Mouse (Mus musculus) G1E-ER4 (cell line): ENCODE measurements around the gene Fat1. TPM values are rescaled to one million over a fixed set of nuclear protein-coding genes. Genes with fewer than 3 reads are reported as not detected.

Source experiments
- GATA1 ChIP-seq: IDR thresholded peaks from one replicate; pipeline ENCODE4 v1.8.0; 2012; ENCODE audit warnings: low read length, inconsistent platforms
- polyA plus RNA-seq: library from polyadenylated mRNA; stranded (reverse); fragments of >175 nt; gene quantifications from 2 replicates; pipeline ENCODE4 v1.2.3, GENCODE M21; 2012

Fat1 gene
- polyA plus RNA-seq, 1 experiment: not detected

- TF ChIP-seq GATA1: no peak
Observed at GRCm38 (mm10) chr8:44985326-44986288, 50.4 kb downstream of the Fat1 start.

- TF ChIP-seq GATA1: no peak
Observed at GRCm38 (mm10) chr8:44991700-44992487, 56.6 kb downstream of the Fat1 start.

DNA sequence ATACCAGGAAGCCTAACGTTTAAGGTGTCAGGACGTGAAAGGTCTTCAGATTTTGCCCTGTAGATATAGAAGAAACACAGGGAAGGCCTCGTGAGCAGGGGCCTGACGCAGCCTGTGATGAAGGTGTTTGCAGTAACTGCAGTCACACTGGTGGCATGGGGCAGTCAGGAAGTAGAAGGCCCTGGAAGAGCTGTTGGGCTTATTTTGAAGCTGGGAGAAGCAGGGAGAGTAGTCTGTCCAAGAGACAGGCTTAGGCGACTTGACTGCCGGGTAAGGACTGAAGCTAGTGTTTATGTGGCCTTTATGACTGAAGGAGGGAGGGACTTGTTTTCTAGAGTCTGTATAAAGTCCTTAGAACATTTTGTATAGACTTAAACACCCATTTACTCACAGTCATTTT is 57.4 kb downstream of the Fat1 start:
- no peak for TF ChIP-seq GATA1

DNA sequence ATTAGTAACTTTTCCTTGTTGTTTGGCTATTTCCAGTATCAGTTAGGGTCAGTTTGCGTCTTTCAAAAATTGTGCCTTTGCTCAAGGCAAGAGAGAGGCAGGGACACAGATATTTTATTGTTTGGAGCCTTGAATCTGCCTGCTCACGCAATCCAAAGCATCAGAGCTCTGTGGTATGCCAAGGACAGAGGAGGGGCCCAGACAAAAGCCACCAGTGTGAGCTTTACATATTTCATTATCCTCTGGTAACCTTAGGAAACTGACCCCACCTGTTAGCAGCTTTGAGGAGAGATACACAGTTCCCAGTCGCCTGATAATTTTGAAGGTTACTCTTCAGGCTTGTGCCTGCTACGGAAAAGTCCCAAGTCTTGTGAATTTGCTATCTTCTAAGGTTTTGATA is 58.1 kb downstream of the Fat1 start:
- no peak for TF ChIP-seq GATA1

DNA sequence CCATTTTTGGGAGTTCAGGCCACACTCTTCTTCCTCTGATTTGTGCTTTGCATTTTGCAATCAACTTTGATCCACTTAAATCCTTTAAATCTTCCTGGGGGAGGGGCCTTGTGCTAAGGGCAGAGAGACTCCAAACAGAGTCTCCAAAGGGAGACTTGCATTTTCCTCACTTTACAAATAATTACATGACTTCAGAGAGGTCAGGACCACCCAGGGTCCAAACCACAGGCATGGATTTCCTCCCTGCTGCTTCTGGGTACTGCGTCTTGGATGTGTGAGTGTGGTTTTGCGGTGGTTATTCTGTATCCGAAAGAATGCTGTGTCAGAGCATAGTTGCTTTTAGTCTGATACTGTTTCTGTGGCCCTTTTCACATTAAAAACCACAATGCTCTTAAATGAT is 61.2 kb downstream of the Fat1 start:
- TF ChIP-seq GATA1: no peak

DNA sequence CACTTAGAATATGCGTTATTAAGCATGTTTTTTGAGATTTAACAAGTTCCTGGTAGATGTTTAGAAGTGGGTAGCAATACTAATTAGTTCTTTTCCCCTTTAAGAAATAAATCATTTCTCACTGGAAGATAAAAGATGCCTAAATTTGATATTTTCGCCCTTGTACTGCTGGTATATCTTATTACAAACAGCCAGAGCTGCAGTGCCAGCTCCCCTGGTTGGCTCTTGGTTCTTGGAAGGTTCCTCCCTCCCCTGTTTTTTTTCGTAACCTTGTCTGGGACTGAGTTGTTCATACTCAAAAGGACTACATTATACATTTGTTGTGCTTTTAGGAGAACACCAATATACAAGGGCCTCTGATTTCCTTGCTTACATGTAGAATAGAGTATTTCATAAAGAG is 62.1 kb downstream of the Fat1 start:
- no peak for TF ChIP-seq GATA1

- TF ChIP-seq GATA1: no peak
Observed at GRCm38 (mm10) chr8:44997829-44998228, 62.6 kb downstream of the Fat1 start.

DNA sequence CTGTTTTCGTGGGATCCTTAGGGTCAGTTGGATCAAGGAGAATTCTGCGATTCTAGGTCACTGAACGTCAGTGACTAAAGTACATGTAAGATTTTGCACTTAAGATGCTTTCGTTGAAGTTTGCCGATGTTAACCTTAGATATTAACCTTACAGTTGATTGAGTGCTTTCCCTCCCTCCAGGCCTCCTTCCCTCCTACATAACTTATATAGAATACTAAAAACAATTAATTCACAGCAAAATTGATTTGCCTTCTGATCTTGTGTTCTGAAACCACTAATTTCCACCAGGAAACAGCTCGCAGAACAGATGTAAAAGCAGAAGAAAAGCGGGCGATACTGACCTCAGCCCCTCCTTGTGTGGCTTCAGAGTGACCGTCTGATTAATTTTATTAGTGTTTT is 63.0 kb downstream of the Fat1 start:
- TF ChIP-seq GATA1: no peak

GRCm38 (mm10) chr8:44998681-44999277 is 63.5 kb downstream of the Fat1 start:
- TF ChIP-seq GATA1: no peak

- no peak for TF ChIP-seq GATA1
Observed at GRCm38 (mm10) chr8:45001577-45002197, 66.4 kb downstream of the Fat1 start.

- no peak for TF ChIP-seq GATA1
Observed at GRCm38 (mm10) chr8:45002686-45003085, 67.4 kb downstream of the Fat1 start.

GRCm38 (mm10) chr8:45004021-45004420 is 68.8 kb downstream of the Fat1 start:
- TF ChIP-seq GATA1: no peak

GRCm38 (mm10) chr8:45010685-45011084 is 75.4 kb downstream of the Fat1 start:
- TF ChIP-seq GATA1: no peak

GRCm38 (mm10) chr8:45011774-45012173 is 76.5 kb downstream of the Fat1 start:
- no peak for TF ChIP-seq GATA1

DNA sequence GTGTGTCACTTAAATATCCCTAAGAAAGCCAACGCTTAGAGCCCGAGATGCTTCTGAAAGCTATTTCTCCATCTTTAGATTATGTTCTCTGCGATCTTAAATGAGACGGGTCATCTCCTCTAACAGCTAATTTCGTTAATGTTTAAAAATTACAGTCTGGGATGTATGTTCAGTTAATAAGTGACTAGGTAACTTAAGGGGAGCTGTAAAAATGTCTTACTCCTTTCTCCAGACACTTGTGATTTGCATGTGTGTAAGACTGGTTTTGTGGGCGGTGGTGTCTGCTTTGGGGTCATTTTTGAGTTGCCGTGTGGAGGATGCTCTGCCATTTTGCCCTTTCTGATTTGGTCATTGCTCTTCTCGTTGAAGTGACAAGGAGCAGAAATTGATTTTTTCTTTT is 78.6 kb downstream of the Fat1 start:
- no peak for TF ChIP-seq GATA1
